Mouse (Mus musculus) megakaryocyte, embryonic 14.5 days (primary cell): ENCODE measurements around the gene Atp6v0e2. TPM values are rescaled to one million over a fixed set of nuclear protein-coding genes. Genes with fewer than 3 reads are reported as not detected.

Experiments
- H3K27me3 ChIP-seq: replicated peaks from 2 replicates; pipeline ENCODE3; 2012; ENCODE audit warnings: inconsistent platforms
- H3K36me3 ChIP-seq: replicated peaks from 2 replicates; pipeline ENCODE3; 2012; ENCODE audit warnings: low read length, inconsistent platforms, mixed read lengths
- H3K4me1 ChIP-seq: 2 replicates; pipeline ENCODE4 v1.6.1; 2012; ENCODE audit warnings: inconsistent platforms
- H3K4me3 ChIP-seq: replicated peaks from 2 replicates; pipeline ENCODE3; 2012; ENCODE audit warnings: moderate library complexity, mild to moderate bottlenecking, inconsistent platforms
- H3K9me3 ChIP-seq: 2 replicates; pipeline ENCODE4 v1.6.1; 2012; ENCODE audit warnings: inconsistent platforms
- FLI1 ChIP-seq: IDR thresholded peaks from 2 replicates; pipeline ENCODE4 v1.6.1; 2012; ENCODE audit warnings: low read length, inconsistent platforms, mixed read lengths
- GATA1 ChIP-seq: IDR thresholded peaks from 3 replicates; pipeline ENCODE4 v1.6.1; 2012; ENCODE audit warnings: mixed read lengths, low read length, inconsistent platforms, borderline replicate concordance
- polyA plus RNA-seq: library from polyadenylated mRNA; stranded (reverse); fragments of >175 nt; gene quantifications from 2 replicates; pipeline ENCODE4 v1.2.3, GENCODE M21; 2012; ENCODE audit warnings: low replicate concordance; ENCODE audit not compliant: insufficient read depth

The Atp6v0e2 gene
- polyA plus RNA-seq, 1 experiment: 2.1 TPM

DNA sequence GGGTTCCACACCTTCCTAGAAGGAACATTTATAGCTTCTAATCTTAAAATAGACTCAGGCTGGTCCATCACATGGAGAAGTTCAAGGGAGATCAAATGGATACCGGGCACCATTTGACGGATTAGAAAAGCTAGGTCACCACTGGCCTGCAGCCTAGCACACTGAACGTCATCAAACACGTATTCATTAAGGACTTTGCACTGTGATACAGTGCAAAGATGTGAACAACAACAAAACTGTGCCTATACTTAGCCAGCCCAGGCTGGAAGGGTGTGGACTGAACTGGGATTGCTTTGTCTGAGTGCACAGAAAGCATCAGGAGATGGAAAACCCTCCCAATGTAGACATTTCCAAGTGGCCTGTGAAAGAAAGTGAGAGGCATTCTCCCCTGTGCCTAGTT lies 16.4 kb downstream of the Atp6v0e2 start:
- Histone ChIP-seq H3K4me1 (peaks cover 25% of the 10 kb centered on the region), H3K4me3 (peak overlapping the region; percentile 92), H3K36me3 (peaks cover 28% of the 10 kb centered on the region), H3K27me3 (no peaks in the 10 kb centered on the region), H3K9me3 (no peaks in the 10 kb centered on the region)
- TF ChIP-seq FLI1 (no peak), GATA1 (no peak)

DNA sequence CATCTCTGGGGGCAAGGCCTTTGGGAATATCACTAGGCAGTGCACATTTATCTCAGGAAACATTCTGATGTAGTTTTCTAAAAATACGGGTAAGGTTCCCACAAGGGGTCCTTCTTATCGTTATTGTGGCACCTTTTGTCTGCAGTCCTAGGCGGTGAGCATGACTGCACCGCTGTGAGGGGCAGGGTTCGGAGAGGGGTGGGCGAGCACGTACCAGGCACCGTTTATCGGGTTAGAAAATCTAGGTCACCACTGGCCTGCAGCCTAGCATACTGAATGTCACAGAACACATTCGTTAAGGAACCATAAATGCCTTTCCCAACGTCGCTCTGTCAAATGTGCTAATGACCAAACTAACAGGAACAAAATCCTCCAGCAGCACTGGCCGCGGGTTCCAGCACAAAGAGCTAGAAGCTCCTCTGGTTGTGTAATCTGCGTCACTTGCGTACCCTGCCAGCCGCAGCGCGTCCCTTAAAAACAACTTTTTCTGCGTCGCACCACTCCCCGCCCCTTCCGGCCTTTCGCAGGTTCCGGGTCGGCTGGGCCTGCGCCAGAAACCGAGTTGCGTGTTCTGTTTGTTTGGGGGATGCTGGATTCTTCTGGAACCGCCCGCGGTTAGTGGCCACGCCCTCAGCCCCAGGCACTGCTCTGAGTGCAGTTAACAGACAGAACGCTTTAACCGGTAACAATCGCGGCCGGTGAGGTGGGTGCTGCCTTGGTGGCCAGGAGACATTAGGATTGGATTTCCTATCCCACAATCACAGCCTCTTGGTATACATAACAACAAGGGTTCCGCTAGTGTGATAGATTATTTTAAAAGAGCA lies 17.1 kb downstream of the Atp6v0e2 start, which contains the start of gene Lrrc61:
TSS of gene Lrrc61 (plus strand) at position 517 of the 824 bp plus-strand sequence.
- H3K4me3 ChIP-seq: peak within 1 kb of the TSS; percentile 92
- TF ChIP-seq GATA1 (no peak), FLI1 (no peak)

DNA sequence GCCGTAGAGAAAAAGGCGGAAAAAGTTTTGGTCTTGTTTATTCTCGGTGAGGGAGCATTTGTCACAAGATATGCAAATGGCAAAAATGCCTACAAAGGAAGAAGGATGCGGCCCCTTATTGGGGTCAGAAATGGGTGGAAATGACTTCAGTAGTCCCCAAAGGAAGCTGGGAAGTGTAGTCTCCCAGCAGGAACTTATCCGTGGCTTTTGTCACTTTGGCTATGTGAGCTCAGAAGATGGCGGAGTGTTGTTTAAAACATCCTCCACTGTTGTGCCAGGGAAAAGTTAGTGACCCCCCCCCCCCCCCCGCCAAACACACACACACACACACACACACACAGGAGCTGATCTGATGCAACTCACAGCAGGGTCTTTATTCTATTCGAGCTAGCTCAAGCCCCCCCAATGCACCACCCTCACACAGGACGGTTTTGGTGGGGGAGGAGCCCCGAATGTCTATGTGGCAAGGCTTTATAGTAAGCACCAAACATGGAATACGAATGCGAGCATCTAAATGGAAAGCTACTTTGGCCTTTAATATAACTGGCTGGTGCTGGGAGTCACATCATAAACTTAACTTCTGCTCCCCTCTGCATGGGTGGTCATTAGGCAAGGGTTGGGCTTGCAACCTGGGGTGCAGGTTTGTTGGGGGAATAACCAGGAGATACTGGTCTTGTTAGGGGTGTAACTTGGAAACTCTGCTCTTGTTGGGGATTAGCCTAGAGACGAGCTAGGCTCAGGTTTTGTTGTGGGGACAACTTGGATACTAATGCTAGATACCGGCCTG lies 17.9 kb downstream of the Atp6v0e2 start:
- Histone ChIP-seq H3K36me3 (peaks cover 40% of the 10 kb centered on the region), H3K4me3 (peak overlapping the region; percentile 92), H3K9me3 (no peaks in the 10 kb centered on the region), H3K27me3 (no peaks in the 10 kb centered on the region), H3K4me1 (peaks cover 28% of the 10 kb centered on the region)
- TF ChIP-seq FLI1 (no peak), GATA1 (no peak)

More for the DNA sequence above, 17.1 kb downstream of the Atp6v0e2 start, which contains the start of gene Lrrc61:
- no peaks in the 10 kb centered on the region for H3K27me3 ChIP-seq
- no peaks in the 10 kb centered on the region for H3K9me3 ChIP-seq
- H3K4me1 ChIP-seq: peaks cover 28% of the 10 kb centered on the region
- peaks cover 35% of the 10 kb centered on the region for H3K36me3 ChIP-seq

DNA sequence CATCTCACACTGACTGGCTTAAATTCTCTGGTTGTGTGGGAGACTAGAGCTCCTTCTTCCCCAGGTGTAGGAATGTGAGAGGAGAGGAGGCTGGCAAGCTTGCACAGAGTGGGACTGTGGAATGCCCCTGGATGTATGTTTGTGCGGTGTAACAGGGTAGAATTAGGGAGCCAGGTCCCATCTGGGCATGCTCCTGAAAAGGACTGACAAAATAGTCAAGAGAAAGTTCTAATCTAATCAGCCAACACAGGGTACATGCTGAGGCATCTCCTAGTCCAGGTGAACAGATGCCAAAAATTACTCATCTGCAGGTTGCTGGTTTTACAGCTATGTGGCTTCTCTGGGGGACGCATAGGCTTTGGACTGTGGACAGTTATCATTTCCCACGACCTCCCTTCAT lies 18.5 kb downstream of the Atp6v0e2 start:
- peaks cover 42% of the 10 kb centered on the region for H3K36me3 ChIP-seq
- H3K9me3 ChIP-seq: no peaks in the 10 kb centered on the region
- H3K4me1 ChIP-seq: peaks cover 28% of the 10 kb centered on the region
- H3K27me3 ChIP-seq: no peaks in the 10 kb centered on the region
- peak overlapping the region; percentile 53 for H3K4me3 ChIP-seq
- TF ChIP-seq FLI1: no peak
- no peak for TF ChIP-seq GATA1

DNA sequence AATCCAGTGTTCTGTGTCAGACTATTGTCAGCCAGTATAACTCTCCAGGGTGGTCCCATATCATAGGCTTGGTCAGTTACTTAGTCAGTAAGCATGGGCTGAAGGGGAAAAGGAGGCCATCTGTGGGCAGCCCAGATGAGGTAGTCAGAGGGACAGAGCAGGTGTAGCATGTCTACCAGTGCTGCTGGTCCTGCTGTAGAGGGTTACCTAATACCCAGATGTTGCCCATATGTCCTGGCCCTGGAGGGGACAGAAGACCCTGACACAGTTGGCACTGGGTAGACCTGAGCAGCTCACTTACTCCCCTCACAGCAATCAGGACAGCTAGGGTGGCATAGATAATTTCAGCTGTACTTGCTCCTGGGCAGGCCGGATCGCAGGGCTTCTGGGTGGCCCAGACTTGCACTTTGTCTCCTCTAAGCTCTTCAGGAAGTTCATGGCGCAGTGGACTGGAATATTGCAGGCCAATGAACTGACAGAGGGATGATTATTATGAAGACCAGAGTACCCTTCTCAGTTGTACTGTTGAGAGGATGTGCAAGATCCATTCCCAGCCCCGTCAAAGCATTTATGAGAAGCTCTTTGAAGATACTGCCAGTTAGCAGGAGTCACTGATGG lies 28.4 kb downstream of the Atp6v0e2 start:
- H3K4me1 ChIP-seq: peaks cover 11% of the 10 kb centered on the region; the same call in 1 of the 2 replicates
- H3K27me3 ChIP-seq: no peaks in the 10 kb centered on the region
- peaks cover 18% of the 10 kb centered on the region for H3K9me3 ChIP-seq
- H3K4me3 ChIP-seq: no peak overlapping the region
- H3K36me3 ChIP-seq: peaks cover 64% of the 10 kb centered on the region
- TF ChIP-seq FLI1 (no peak), GATA1 (no peak)

DNA sequence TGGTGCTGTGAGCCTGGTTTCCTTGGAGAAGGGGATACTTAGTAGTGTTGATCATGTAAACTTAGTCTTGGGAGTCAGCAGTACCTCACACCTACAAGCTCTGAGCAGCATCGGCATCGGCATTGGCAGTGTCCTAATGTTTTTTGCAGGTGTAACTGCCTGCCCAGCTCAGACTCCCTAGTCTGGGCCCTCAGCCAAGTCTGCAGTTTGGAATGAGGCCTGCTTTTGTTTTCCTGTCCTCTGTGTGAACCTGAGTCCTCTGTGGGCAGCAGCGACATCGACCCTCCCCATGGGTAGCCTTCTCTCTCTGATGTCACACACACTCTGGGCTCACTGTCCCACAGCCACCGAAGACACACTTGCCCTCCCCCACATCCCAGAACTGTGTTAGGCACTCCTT lies 28.9 kb downstream of the Atp6v0e2 start:
- Histone ChIP-seq H3K27me3 (no peaks in the 10 kb centered on the region), H3K9me3 (peaks cover 18% of the 10 kb centered on the region), H3K36me3 (peaks cover 64% of the 10 kb centered on the region), H3K4me3 (no peak overlapping the region), H3K4me1 (peaks cover 10% of the 10 kb centered on the region; the same call in 1 of the 2 replicates)
- TF ChIP-seq FLI1: no peak
- TF ChIP-seq GATA1: no peak

DNA sequence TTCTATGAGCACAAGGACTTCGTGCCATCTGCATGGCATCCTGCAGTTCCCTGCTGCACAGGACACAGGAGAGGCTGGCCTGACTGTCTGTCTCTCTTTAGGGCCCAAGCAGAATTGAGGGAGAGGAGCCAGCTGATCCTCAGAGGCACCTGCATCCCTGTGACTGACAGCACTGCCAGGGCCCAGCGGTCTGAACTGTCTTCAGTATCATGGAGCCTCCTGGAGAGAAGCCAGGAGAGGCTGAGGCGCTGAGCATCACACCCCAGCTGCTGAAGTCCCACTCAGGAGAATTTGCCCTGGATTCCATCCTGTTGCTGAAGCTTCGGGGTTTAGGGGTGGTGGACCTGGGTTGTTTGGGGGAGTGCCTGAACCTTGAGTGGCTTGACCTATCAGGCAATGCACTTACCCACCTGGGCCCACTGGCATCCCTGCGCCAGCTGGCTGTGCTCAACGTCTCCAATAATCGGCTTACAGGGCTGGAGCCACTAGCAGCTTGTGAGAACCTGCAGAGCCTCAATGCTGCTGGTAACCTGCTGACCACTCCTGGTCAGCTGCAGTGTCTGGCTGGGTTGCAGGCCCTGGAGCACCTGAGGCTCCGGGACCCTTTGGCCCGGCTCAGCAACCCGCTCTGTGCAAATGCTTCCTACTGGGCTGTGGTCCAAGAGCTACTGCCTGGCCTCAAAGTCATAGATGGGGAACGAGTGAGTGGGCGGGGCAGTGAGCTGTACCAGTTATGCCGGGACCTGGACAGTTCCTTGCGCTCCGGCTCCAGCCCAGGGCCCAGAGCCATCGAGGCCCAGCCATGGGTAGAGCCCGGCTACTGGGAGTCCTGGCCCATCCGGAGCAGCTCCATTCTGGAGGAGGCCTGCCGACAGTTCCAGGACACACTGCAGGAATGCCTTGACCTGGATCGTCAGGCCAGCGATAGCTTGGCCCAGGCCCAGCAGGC lies 30.9 kb downstream of the Atp6v0e2 start:
- peaks cover 2% of the 10 kb centered on the region for H3K27me3 ChIP-seq
- TF ChIP-seq GATA1: no peak
- TF ChIP-seq FLI1: no peak
- peaks cover 57% of the 10 kb centered on the region for H3K36me3 ChIP-seq
- peaks cover 13% of the 10 kb centered on the region; the same call in 1 of the 2 replicates for H3K4me1 ChIP-seq
- H3K9me3 ChIP-seq: peaks cover 18% of the 10 kb centered on the region
- H3K4me3 ChIP-seq: no peak overlapping the region

DNA sequence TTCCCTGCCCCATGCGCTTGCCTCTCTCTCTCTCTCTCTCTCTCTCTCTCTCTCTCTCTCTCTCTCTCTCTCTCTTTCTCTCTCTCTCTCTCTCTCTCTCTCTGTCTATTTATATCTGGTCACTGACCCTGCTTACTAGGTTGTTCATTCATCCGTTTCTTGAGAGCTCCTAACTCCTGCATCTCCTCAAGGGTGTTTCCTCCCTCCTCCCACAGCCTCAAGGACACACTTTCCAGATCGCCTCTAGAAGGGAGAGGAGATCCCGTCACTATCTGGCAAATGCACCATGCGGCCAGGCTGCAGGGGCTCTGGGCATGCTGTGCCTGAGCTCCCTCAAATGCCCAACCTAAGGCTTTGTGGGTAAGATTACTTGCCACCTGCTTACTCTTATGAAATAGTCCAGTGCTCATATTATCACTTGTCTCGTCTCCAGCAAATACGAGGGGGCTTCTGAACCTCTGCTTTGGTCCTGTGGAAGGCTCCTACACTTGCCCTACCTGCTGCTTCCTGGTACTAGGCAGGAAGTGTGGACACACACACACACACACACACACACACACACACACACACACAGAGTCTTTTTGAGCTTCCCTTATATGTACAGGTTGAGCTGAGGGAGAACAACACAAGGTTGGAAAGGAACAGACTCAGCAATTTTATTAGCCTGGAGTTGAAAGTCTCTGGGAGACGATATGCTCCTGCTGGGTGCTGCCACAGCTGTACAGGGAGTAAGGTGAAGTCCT lies 31.8 kb downstream of the Atp6v0e2 start:
- H3K27me3 ChIP-seq: peaks cover 2% of the 10 kb centered on the region
- H3K9me3 ChIP-seq: peaks cover 18% of the 10 kb centered on the region
- no peak overlapping the region for H3K4me3 ChIP-seq
- H3K36me3 ChIP-seq: peaks cover 52% of the 10 kb centered on the region
- peaks cover 13% of the 10 kb centered on the region; the same call in 1 of the 2 replicates for H3K4me1 ChIP-seq
- TF ChIP-seq GATA1 (no peak), FLI1 (no peak)
